Comparison of ENCODE assay signal across 13 mouse cellular contexts in genomic region chr10:10456991-10457390, GRCm38 (mm10). TPM values are rescaled to one million over a fixed set of nuclear protein-coding genes. Genes with fewer than 3 reads are reported as not detected.
A peak's percentile ranks its signal among the peaks of the same experiment; 100 is the strongest.
DNase-seq lines count a peak whose midpoint lies in the region; ATAC-seq and TF ChIP-seq lines count a peak whose summit lies in the region.
"Had no signal": no experiment of that assay in that cellular context is flagged by ENCODE, and none has a peak within 500 bp of the region (broad histone marks: within the 10 kb centered on the region; RNA-seq: fewer than 3 reads in every experiment).

No protein-coding gene starts in this region.

- peak overlapping the region; percentile 29; the same call in 1 of the 2 replicates for H3K27ac ChIP-seq in spleen, adult 2 months (ENCODE audit: insufficient read depth, low read length)
- H3K27ac ChIP-seq: midbrain, embryonic 10.5 days; neural tube, embryonic 13.5 days had no signal

- no peak for TF ChIP-seq POLR2A in spleen, adult 2 months (IDR thresholded peaks at IDR 0.05; ENCODE audit: low read depth, low read length)

- peak; percentile 38; the same call in 1 of the 2 replicates for ATAC-seq in frontal cortex, adult (ENCODE audit: low TSS enrichment)

- WGBS in spleen, adult 2 months, result 33% methylated on average over 5 of the region's 5 CpGs

- H3K36me3 ChIP-seq in spleen, adult 2 months (ENCODE audit: control insufficient read depth, insufficient read depth, low read length), result no peaks in the 10 kb centered on the region
- H3K36me3 ChIP-seq: midbrain, embryonic 10.5 days; neural tube, embryonic 13.5 days had no signal

- H3K4me1 ChIP-seq in spleen, adult 2 months (ENCODE audit: control insufficient read depth, insufficient read depth, insufficient read length), result no peaks in the 10 kb centered on the region
- H3K4me1 ChIP-seq: neural tube, embryonic 13.5 days had no signal

- H3K27me3 ChIP-seq in spleen, adult 2 months (ENCODE audit: control insufficient read depth, insufficient read depth, low read length), result no peaks in the 10 kb centered on the region
- H3K27me3 ChIP-seq: neural tube, embryonic 13.5 days had no signal

- TF ChIP-seq CTCF in spleen, adult 2 months (IDR thresholded peaks at IDR 0.05; ENCODE audit: extremely low read depth, insufficient read depth, insufficient read length, insufficient replicate concordance), result no peak

- no peak overlapping the region for H3K4me3 ChIP-seq in spleen, adult 2 months (ENCODE audit: extremely low read depth, insufficient read depth, insufficient read length)
- H3K4me3 ChIP-seq: erythroblast, embryonic 14.5 days; midbrain, embryonic 10.5 days; neural tube, embryonic 13.5 days had no signal

- DNase-seq in frontal cortex, postnatal 36 days (ENCODE audit: low spot score in 2 of 2), result no peak
- no peak for DNase-seq in spleen, adult 2 months (ENCODE audit: low read depth in 1 of 2, low spot score in 2 of 2)
- no peak for DNase-seq in spleen, adult 12 weeks (ENCODE audit: low spot score)
- peak; percentile 61 for DNase-seq in lung, postnatal 36 days
- no peak for DNase-seq in kidney, postnatal 10 days
- no peak for DNase-seq in retina, postnatal 1 day
- DNase-seq in urinary bladder, postnatal 25 days (ENCODE audit: low spot score), result no peak
- DNase-seq: kidney, postnatal 4 days; right cerebral cortex, postnatal 25 days had no signal

RNA-seq across cellular contexts. Expression of gene Adgb, which starts 15.1 kb away (rescaled TPM):
- polyA plus RNA-seq in spleen, adult 2 months (2012; rRNA removed), result 0.14 and 0.22 TPM in 2 replicates
- polyA plus RNA-seq: erythroblast, embryonic 14.5 days had no signal
